Mouse (Mus musculus) heart, postnatal 0 days (tissue): ENCODE data around the gene Itm2c.

Experiments
- CTCF ChIP-seq: IDR thresholded peaks from 2 replicates; pipeline ENCODE4 v1.5.1; 2016; ENCODE audit warnings: antibody characterized with exemption, control low read depth, low read depth
- EP300 ChIP-seq: IDR thresholded peaks from 2 replicates; pipeline ENCODE4 v1.6.1; 2016; ENCODE audit warnings: antibody characterized with exemption, low read depth

DNA sequence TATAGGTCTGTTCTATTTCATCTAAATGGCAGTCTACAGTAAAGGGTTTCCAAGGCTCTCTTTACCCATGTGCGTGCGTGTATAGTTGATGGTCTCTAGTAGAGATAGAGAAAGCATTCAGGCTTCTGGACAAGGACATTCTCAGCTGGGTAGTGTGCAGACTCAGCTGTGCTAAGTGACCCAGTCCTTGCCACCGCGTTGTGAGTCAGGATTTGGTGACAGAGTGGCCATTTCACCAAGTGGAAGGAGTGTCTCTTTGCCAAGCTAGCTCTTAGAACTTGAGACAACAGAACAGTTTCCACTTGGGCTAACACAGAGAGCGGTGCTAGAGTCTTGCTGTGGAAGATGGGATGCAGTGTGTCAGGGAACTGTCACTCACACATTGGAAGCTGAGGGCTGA, 43.2 kb upstream of the Itm2c start:
- TF ChIP-seq CTCF (no peak), EP300 (no peak)
